Mouse (Mus musculus) R1 (cell line): ENCODE results near the gene Kcnma1.
A peak's percentile ranks its signal among the peaks of the same experiment; 100 is the strongest.

Experiments used
- DNase-seq: peaks from one replicate; pipeline ENCODE4 v3.0.0-alpha.2; 2018; ENCODE audit warnings: low read depth, low spot score

Gene Kcnma1

GRCm38 (mm10) chr14:23688513-23688912 lies 325.8 kb downstream of the Kcnma1 start:
- no peak for DNase-seq

DNA sequence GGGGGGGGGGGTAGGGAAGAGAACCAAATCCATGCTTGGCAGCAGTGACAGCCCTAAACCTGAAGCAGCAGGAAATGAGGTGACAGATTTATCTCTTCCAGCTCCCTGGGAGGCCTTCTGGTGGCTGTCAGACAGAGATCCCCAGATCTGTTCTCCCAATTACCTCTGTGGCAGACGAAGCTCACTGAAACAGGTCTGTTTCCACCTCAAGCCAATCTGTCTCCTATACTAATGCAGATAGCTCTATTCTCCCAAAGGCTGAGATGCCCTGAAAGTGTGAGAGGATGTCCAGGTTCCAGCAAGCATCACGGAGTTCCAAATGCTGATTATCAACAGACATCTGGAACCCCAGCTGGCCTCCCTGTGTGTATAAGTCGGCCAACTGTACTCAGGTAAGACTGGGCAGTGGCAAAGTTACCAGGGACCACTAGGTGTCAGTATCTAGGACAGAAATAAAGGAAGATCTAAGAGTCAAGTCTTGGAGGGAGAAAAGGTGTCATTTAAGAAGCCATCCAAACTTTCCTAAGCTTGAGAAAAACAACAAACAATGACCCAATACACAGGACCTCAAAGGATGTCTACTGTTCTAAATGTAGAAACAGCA lies 329.7 kb downstream of the Kcnma1 start:
- DNase-seq = peak; percentile 21

DNA sequence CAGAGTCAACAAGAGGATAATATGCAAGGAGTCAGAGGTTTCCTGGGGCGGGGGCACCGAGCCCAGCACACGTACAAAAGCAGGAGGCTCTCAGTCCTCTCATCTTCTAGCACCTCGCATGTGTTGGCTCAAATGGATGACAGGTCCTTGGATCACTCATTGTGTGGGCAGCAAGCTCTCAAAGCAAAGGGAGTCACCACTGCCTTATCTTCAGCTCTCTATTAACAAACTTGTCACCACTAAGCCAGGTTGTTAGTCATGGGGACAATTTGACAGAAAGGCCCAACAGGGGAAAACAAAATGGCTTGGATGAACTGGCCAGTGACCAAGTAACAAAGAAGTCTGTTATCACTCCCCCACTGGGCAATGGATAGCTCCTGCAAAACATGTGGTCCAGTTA lies 331.5 kb downstream of the Kcnma1 start:
- no peak for DNase-seq

GRCm38 (mm10) chr14:23679378-23679777 lies 334.9 kb downstream of the Kcnma1 start:
- DNase-seq = peak; percentile 54

- no peak for DNase-seq
Observed at GRCm38 (mm10) chr14:23666420-23666819, 347.9 kb downstream of the Kcnma1 start.

- no peak for DNase-seq
Observed at GRCm38 (mm10) chr14:23651682-23652081, 362.6 kb downstream of the Kcnma1 start.

GRCm38 (mm10) chr14:23650126-23650525 lies 364.2 kb downstream of the Kcnma1 start:
- no peak for DNase-seq

DNA sequence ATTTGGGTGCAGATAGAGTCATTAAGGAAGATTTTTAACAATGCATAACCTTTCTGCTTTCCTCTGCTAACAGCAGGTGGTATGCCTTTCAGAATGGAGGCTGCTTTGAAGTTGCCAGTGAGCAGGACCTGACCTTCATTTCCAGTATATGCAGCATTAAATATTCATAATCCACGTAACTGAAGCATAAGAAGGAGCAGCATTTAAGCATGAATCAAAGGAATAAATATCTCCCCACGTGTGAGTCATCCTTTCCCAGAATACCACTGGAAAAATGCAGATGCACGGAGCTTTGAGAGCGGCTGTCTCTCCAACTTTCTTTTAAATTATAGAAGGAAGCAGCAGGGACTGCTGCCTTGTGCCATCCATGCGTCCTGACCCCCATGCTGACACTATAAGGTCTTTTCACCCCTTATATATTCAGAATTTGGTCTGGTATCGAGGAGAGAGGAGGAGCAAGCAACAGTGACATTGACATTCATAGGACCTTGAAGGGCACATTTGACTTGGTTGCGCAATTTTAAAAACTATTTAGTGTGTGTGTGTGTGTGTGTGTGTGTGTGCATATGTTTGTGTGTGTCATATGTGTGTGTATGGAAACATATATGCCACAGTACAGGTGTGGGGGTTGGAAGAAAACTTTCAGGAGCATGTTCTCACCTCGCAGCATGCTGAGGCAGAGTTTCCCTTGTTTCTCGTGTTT lies 368.8 kb downstream of the Kcnma1 start:
- DNase-seq = peak; percentile 40

DNA sequence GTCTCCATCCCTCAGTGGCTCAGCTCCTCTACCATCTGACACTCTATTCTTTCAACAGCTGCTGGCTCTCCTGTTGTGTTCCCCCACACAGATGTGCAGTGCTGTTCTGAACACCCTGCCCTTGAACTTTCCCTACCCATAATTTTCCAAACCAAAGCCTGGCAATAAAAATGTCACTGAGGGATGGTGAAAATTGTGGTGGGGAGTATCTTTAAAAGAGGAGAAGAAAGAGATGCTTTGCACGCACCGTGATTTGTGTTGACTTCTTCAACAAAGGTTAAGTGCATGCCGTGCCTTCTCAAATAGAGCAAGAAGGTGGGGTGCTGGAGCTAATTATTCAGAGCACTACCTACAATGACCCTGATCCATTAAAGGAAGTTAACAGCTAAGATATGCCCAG lies 371.1 kb downstream of the Kcnma1 start:
- no peak for DNase-seq

GRCm38 (mm10) chr14:23640665-23641064 lies 373.6 kb downstream of the Kcnma1 start:
- no peak for DNase-seq

DNA sequence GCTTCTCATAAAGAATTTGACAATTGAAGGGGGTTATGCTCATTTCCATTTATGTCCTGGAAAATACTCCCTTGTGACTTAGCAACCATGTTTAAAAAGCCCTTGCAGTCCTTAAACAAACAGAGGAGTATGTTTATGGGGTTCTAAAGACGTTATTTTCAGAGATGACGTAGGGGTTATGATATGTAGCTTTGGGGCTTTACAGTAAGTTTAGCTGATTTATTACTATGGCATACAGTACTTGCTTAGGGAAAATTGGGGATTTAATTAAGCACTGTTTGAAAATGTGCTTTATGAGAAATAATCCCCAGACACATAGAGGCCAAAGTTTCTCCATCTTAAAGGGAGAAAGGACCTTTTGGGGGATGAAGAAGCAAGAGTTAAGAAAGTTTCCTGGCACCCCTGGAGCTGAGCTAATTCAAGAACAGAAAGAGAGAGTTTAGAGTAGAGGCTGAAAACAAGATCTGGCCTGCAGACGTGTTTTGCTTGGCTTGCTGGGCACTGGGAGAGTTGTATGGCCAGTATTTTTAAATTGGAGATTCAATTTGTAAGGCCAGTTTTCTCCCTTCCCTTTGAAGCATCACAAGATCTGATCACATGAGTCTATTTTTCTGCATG lies 376.1 kb downstream of the Kcnma1 start:
- no peak for DNase-seq

DNA sequence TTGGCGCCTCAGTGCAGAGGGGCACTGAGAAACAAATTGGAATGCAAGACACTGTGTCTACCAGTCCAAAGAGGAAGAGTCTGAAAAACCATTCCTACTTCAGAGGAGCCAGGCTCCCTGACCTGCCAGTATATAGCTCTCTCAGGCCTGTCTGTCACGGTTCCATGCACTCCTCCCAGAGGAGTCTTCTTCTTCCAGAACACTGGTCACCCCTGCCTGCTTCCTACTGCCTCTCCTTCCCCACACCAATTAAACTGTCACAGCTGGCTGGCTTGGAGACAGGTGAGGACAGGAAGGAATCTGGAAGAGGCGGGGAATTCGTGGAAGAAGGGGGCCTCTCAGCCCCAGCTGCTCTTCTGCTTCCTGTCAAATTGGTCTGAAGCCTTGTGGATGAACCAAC lies 378.4 kb downstream of the Kcnma1 start:
- DNase-seq = no peak

GRCm38 (mm10) chr14:23633011-23633595 lies 381.2 kb downstream of the Kcnma1 start:
- DNase-seq = no peak

DNA sequence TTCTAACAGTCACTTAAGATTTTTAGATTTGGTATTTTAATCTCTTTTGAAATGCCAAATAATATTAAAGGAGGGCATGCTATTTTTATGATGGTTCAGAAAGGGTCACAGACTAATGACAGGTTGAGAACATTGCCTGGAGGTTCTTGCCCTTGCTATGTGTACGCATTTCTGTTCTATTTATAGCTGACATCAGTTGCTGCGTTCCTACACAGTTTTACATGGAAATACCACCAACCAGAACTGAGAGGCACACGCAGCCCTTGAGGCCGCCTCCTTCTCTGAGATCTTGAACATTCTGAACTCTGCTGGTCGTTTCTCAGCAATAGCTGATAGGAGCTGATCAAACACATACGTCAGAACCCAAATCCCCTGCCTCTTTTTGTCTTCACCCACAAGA lies 387.4 kb downstream of the Kcnma1 start:
- no peak for DNase-seq

DNA sequence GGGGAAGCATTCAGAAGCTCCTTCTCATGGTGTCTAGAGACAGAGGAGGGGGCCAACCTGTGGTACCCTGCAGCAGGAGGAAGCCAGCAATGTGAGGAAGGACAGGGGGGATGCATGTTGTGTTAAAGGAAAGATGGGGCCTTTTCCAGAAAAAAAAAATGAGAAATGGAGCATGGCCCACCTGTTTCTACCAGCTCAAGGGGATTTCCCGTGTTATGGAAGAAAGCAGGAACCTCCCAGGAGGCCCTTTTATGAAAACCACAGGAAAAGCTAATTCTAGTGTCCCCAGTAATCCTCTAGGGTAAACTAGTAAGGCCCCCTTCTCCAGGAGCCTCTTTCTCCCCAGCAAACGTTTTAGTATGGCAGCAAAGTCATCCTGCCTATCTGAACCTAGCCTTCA lies 388.2 kb downstream of the Kcnma1 start:
- no peak for DNase-seq

DNA sequence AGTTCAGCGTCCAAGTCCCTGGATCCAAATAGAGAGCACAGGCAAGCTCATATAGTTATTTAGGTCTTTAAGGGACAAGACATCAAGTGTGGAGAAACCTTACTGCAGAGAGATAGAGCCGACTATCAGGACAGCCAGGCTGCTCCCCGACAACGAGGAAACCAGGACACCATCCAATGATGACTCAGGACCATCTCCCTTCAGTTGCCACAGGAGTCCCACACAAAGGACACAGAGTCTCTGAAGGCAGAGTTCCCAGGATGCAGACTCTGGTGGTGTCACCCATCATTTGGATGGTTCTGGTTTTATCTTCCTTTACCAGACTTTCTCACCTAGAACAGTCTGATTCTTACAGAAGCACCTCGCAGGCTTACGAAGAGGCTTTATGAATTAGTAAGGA lies 388.9 kb downstream of the Kcnma1 start:
- no peak for DNase-seq

GRCm38 (mm10) chr14:23624455-23624854 lies 389.8 kb downstream of the Kcnma1 start:
- no peak for DNase-seq

DNA sequence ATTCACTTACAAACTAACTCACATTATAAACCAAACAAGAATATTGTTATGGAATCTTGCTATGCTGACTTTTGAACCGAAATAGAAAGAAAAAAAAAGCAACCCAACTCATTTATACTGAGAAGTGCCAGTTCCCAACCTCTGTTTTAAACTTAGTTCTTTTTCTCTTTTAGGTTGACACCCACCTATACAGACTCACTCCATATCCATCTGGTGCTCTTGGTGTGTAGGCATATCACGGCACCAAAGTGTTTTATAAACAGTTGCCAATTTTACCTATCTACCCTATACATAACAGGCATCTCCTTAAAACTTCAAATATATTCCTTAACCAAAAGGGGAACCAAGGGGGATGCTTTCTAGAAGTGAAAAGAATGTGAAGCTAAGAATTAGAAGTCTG lies 393.6 kb downstream of the Kcnma1 start:
- DNase-seq = no peak

DNA sequence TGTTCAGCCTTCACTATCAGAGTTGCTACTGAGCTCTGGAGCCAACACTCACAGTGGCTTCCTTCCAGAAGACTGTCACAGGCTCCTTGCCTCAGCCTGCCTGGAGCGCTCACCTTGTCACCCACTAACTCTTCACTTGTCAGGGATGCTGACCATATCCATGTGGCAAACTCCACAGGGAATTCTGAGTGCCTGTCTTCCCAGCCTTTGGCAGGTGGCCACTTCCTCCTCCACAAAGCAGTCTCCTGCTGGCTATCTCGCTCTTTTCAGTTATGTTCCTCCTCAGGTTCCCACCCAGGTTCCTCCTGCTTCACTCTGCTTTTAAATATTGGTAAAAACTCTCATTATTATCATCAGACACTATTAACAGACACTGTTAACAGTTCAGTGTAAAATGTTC lies 395.3 kb downstream of the Kcnma1 start:
- no peak for DNase-seq

GRCm38 (mm10) chr14:23618081-23618480 lies 396.2 kb downstream of the Kcnma1 start:
- no peak for DNase-seq

DNA sequence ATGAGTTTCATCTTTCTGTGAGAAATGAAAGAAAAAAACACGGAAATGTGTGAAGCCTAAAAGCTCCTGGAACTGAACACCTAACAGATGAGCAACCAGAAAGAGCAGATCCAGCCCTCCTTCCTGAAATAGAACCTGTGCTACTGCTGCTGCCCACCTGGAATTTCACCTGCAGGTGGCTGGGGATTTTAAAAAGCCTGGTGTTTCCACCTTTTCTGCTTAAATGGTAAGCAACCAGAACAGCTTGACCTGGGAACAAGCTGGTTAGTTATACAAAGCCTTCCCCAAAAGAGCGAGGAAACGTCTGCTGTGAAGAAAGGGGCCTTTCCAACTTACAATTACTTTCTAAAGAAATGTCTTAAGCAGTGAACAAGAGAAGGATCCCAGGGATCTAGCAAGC lies 404.2 kb downstream of the Kcnma1 start:
- no peak for DNase-seq

GRCm38 (mm10) chr14:23605740-23606139 lies 408.6 kb downstream of the Kcnma1 start:
- no peak for DNase-seq

DNA sequence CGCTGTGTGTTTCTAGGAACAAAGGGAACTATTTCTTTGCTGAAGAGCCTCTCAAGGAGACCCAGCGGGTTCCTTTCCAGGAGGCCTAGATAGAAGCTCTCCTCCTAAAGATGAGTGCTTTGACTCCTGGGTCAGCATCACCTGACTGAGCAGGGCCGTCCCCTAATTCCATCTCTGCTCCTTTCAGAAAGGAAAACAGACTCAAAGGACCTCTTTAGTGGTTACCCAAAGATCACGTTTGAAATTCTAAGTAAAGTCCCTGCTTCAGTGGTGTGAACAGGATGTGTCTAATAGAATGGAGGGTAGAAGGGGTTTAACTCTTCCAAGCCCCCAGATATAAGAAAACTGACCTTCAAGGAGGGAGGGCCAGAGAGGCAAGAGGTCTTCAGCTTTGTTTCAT lies 411.4 kb downstream of the Kcnma1 start:
- no peak for DNase-seq
